Mouse (Mus musculus) hindbrain, embryonic 16.5 days (tissue): Measurements from ENCODE around the gene Ptgfrn. TPM values are rescaled to one million over a fixed set of nuclear protein-coding genes. Genes with fewer than 3 reads are reported as not detected.

Source experiments
- ATAC-seq: fragments of 200-750 bp; cut with Nextera tagmentation; 2 replicates; pipeline ENCODE4 v1.8.0; 2017; ENCODE audit warnings: moderate TSS enrichment, moderate library complexity
- H3K27ac ChIP-seq: fragments of 300-500 bp; sonication (generic); 2 replicates; pipeline ENCODE4 v1.5.1; 2014; ENCODE audit warnings: low read depth, mild to moderate bottlenecking, control low read depth, low read length, moderate library complexity
- H3K27me3 ChIP-seq: fragments of 300-500 bp; sonication (generic); replicated peaks from 2 replicates; pipeline ENCODE4 v1.6.1; 2014; ENCODE audit warnings: low read length; ENCODE audit not compliant: control insufficient read depth, insufficient read depth
- H3K36me3 ChIP-seq: fragments of 300-500 bp; sonication (generic); 2 replicates; pipeline ENCODE4 v1.6.1; 2014; ENCODE audit warnings: mild to moderate bottlenecking, low read length, moderate library complexity, mixed read lengths; ENCODE audit not compliant: control insufficient read depth, insufficient read depth
- H3K4me1 ChIP-seq: fragments of 300-500 bp; sonication (generic); 2 replicates; pipeline ENCODE4 v1.6.1; 2014; ENCODE audit warnings: low read depth, low read length; ENCODE audit not compliant: control insufficient read depth, insufficient read depth
- H3K4me2 ChIP-seq: fragments of 300-500 bp; sonication (generic); 2 replicates; pipeline ENCODE4 v1.6.1; 2014; ENCODE audit warnings: mild to moderate bottlenecking, low read length, control low read depth, moderate library complexity
- H3K4me3 ChIP-seq: fragments of 300-500 bp; sonication (generic); 2 replicates; pipeline ENCODE4 v1.5.1; 2014; ENCODE audit warnings: mild to moderate bottlenecking, low read length, control low read depth, moderate library complexity
- H3K9ac ChIP-seq: fragments of 300-500 bp; sonication (generic); 2 replicates; pipeline ENCODE4 v1.6.1; 2014; ENCODE audit warnings: low read depth, mild to moderate bottlenecking, control low read depth, low read length, moderate library complexity
- H3K9me3 ChIP-seq: fragments of 300-500 bp; sonication (generic); 2 replicates; pipeline ENCODE4 v1.6.1; 2014; ENCODE audit warnings: mild to moderate bottlenecking, low read length, moderate library complexity; ENCODE audit not compliant: control insufficient read depth
- WGBS: fragments of 180-500 bp; shearing (Covaris S2); extraction: QIAGEN DNeasy Blood & Tissue Kit; methylation state at CpG from one replicate; pipeline ENCODE4 v1.1.7; 2014; 5-methylcytosine and 5-hydroxymethylcytosine counted together
- polyA plus RNA-seq: library from polyadenylated mRNA; unstranded; fragments of >200 nt; fragmentation: Nextera tagmentation; extraction: Ambion mirVana; gene quantifications from 2 replicates; pipeline ENCODE4 v1.2.1, GENCODE M21; 2015

The Ptgfrn gene
- polyA plus RNA-seq, 1 experiment from 2014 or later = 3.1 TPM

GRCm38 (mm10) chr3:101124716-101125115, 14.6 kb upstream of the Ptgfrn start:
- H3K4me2 ChIP-seq = no peak overlapping the region
- H3K27ac ChIP-seq = no peak overlapping the region
- WGBS = 95% methylated on average over 5 of the region's 5 CpGs
- no peak overlapping the region for H3K4me3 ChIP-seq
- no peaks in the 10 kb centered on the region for H3K27me3 ChIP-seq
- no peaks in the 10 kb centered on the region for H3K4me1 ChIP-seq
- no peaks in the 10 kb centered on the region for H3K36me3 ChIP-seq
- no peaks in the 10 kb centered on the region for H3K9me3 ChIP-seq
- ATAC-seq = no peak
- no peak overlapping the region for H3K9ac ChIP-seq

GRCm38 (mm10) chr3:101122479-101122878, 12.4 kb upstream of the Ptgfrn start:
- no peak overlapping the region for H3K9ac ChIP-seq

GRCm38 (mm10) chr3:101117774-101118173, 7.7 kb upstream of the Ptgfrn start:
- 94% methylated on average over 11 of the region's 11 CpGs for WGBS
- no peak for ATAC-seq
- no peak overlapping the region for H3K9ac ChIP-seq
- H3K4me3 ChIP-seq = no peak overlapping the region
- no peak overlapping the region for H3K27ac ChIP-seq
- no peaks in the 10 kb centered on the region; the same call in 1 of the 2 replicates for H3K4me1 ChIP-seq
- no peaks in the 10 kb centered on the region for H3K9me3 ChIP-seq
- H3K27me3 ChIP-seq = no peaks in the 10 kb centered on the region
- H3K4me2 ChIP-seq = no peak overlapping the region
- no peaks in the 10 kb centered on the region for H3K36me3 ChIP-seq

More at GRCm38 (mm10) chr3:101122479-101122878, 12.4 kb upstream of the Ptgfrn start:
- no peaks in the 10 kb centered on the region for H3K27me3 ChIP-seq
- WGBS = 90% methylated on average over 3 of the region's 3 CpGs
- no peaks in the 10 kb centered on the region for H3K36me3 ChIP-seq
- H3K4me2 ChIP-seq = no peak overlapping the region
- H3K9me3 ChIP-seq = no peaks in the 10 kb centered on the region
- H3K4me1 ChIP-seq = no peaks in the 10 kb centered on the region
- no peak overlapping the region for H3K4me3 ChIP-seq
- H3K27ac ChIP-seq = no peak overlapping the region
- ATAC-seq = no peak

GRCm38 (mm10) chr3:101117386-101117749, 7.3 kb upstream of the Ptgfrn start:
- H3K27ac ChIP-seq = no peak overlapping the region
- H3K4me3 ChIP-seq = no peak overlapping the region
- H3K9ac ChIP-seq = no peak overlapping the region
- no peaks in the 10 kb centered on the region for H3K36me3 ChIP-seq
- H3K4me1 ChIP-seq = no peaks in the 10 kb centered on the region; the same call in 1 of the 2 replicates
- WGBS = 93% methylated on average over 8 of the region's 8 CpGs
- no peak for ATAC-seq
- no peaks in the 10 kb centered on the region for H3K27me3 ChIP-seq
- H3K4me2 ChIP-seq = no peak overlapping the region
- no peaks in the 10 kb centered on the region for H3K9me3 ChIP-seq

GRCm38 (mm10) chr3:101116431-101117385, 6.6 kb upstream of the Ptgfrn start:
- no peaks in the 10 kb centered on the region; the same call in 1 of the 2 replicates for H3K4me1 ChIP-seq
- no peak overlapping the region for H3K4me3 ChIP-seq
- peak; percentile 67 for ATAC-seq
- H3K9ac ChIP-seq = 0 out of 2 replicates have a peak overlapping the region, but pooled peaks have one; percentile 0
- no peak overlapping the region for H3K27ac ChIP-seq
- H3K27me3 ChIP-seq = no peaks in the 10 kb centered on the region
- H3K36me3 ChIP-seq = no peaks in the 10 kb centered on the region
- 51% methylated on average over 25 of the region's 25 CpGs for WGBS
- H3K4me2 ChIP-seq = no peak overlapping the region
- H3K9me3 ChIP-seq = no peaks in the 10 kb centered on the region

GRCm38 (mm10) chr3:101112518-101112894, 2.4 kb upstream of the Ptgfrn start:
- Histone ChIP-seq H3K9me3 (no peaks in the 10 kb centered on the region), H3K27ac (no peak overlapping the region), H3K27me3 (no peaks in the 10 kb centered on the region), H3K36me3 (no peaks in the 10 kb centered on the region), H3K4me2 (no peak overlapping the region), H3K9ac (no peak overlapping the region), H3K4me3 (no peak overlapping the region), H3K4me1 (peaks cover 21% of the 10 kb centered on the region)
- ATAC-seq = no peak
- WGBS = 75% methylated on average over 5 of the region's 5 CpGs

- Histone ChIP-seq H3K4me1 (peaks cover 21% of the 10 kb centered on the region), H3K4me3 (no peak overlapping the region), H3K36me3 (no peaks in the 10 kb centered on the region), H3K4me2 (no peak overlapping the region), H3K27me3 (no peaks in the 10 kb centered on the region), H3K27ac (no peak overlapping the region), H3K9ac (no peak overlapping the region), H3K9me3 (no peaks in the 10 kb centered on the region)
- WGBS = 34% methylated on average over 7 of the region's 7 CpGs
- ATAC-seq = no peak
Observed at GRCm38 (mm10) chr3:101111848-101112517, 1.9 kb upstream of the Ptgfrn start.

GRCm38 (mm10) chr3:101111321-101111720, 1.2 kb upstream of the Ptgfrn start:
- Histone ChIP-seq H3K4me2 (no peak overlapping the region), H3K9ac (no peak overlapping the region), H3K27ac (no peak overlapping the region), H3K9me3 (no peaks in the 10 kb centered on the region), H3K27me3 (no peaks in the 10 kb centered on the region), H3K4me3 (no peak overlapping the region), H3K4me1 (peaks cover 21% of the 10 kb centered on the region), H3K36me3 (no peaks in the 10 kb centered on the region)
- ATAC-seq = no peak
- 51% methylated on average over 10 of the region's 10 CpGs for WGBS

GRCm38 (mm10) chr3:101110838-101111103, 693 bp upstream of the Ptgfrn start:
- ATAC-seq = 0 out of 2 replicates have a peak, but pooled peaks have one; percentile 0
- H3K4me1 ChIP-seq = peaks cover 21% of the 10 kb centered on the region
- no peaks in the 10 kb centered on the region for H3K9me3 ChIP-seq
- H3K4me2 ChIP-seq = peak overlapping the region; percentile 96
- H3K9ac ChIP-seq = peak overlapping the region; percentile 94; the same call in 1 of the 2 replicates
- H3K4me3 ChIP-seq = peak overlapping the region; percentile 88
- H3K27me3 ChIP-seq = no peaks in the 10 kb centered on the region
- no peak overlapping the region; the same call in 1 of the 2 replicates for H3K27ac ChIP-seq
- no peaks in the 10 kb centered on the region for H3K36me3 ChIP-seq
